Mouse (Mus musculus) limb, embryonic 10.5 days (tissue): Measurements from ENCODE around the gene Vps36. TPM values are rescaled to one million over a fixed set of nuclear protein-coding genes. Genes with fewer than 3 reads are reported as not detected.

Source experiments
- DNase-seq: peaks from one replicate; pipeline ENCODE4 v3.0.0-alpha.2; 2017; ENCODE audit warnings: low spot score
- H3K27ac ChIP-seq: fragments of 300-500 bp; sonication (generic); 2 replicates; pipeline ENCODE4 v1.5.1; 2016; ENCODE audit warnings: mild to moderate bottlenecking
- H3K27me3 ChIP-seq: fragments of 300-500 bp; sonication (generic); 2 replicates; pipeline ENCODE4 v1.6.1; 2016; ENCODE audit warnings: low read depth, mild to moderate bottlenecking; ENCODE audit not compliant: poor library complexity, severe bottlenecking
- H3K36me3 ChIP-seq: fragments of 300-500 bp; sonication (generic); 2 replicates; pipeline ENCODE4 v1.6.1; 2016; ENCODE audit warnings: mild to moderate bottlenecking, moderate library complexity
- H3K4me1 ChIP-seq: fragments of 300-500 bp; sonication (generic); 2 replicates; pipeline ENCODE4 v1.6.1; 2016
- H3K4me3 ChIP-seq: fragments of 300-500 bp; sonication (generic); 2 replicates; pipeline ENCODE4 v1.5.1; 2016; ENCODE audit warnings: mild to moderate bottlenecking, moderate library complexity
- H3K9me3 ChIP-seq: fragments of 300-500 bp; sonication (generic); replicated peaks from 2 replicates; pipeline ENCODE4 v1.6.1; 2016; ENCODE audit warnings: mild to moderate bottlenecking
- WGBS: fragments of 180-500 bp; shearing (Covaris S2); methylation state at CpG from one replicate; pipeline ENCODE4 v1.1.7; 2016; 5-methylcytosine and 5-hydroxymethylcytosine counted together
- polyA plus RNA-seq: library from polyadenylated mRNA; unstranded; fragments of >200 nt; fragmentation: Nextera tagmentation; extraction: Ambion mirVana; gene quantifications from 2 replicates; pipeline ENCODE4 v1.2.1, GENCODE M21; 2016

Vps36 gene
- polyA plus RNA-seq = 37.5 and 38.6 TPM in 2 replicates

- under 1% methylated on average over 70 of the region's 73 CpGs for WGBS
- Histone ChIP-seq H3K27me3 (no peaks in the 10 kb centered on the region), H3K9me3 (no peaks in the 10 kb centered on the region)
Measured at GRCm38 (mm10) chr8:22192660-22193431, at the start of gene Vps36. Gene Vps36 (plus strand): TSS chr8:22192809.

GRCm38 (mm10) chr8:22143764-22144491 lies 48.7 kb upstream of the Vps36 start:
- Histone ChIP-seq H3K27me3 (no peaks in the 10 kb centered on the region), H3K9me3 (no peaks in the 10 kb centered on the region), H3K4me3 (no peak overlapping the region), H3K27ac (no peak overlapping the region), H3K36me3 (peaks cover 24% of the 10 kb centered on the region; the same call in 1 of the 2 replicates), H3K4me1 (no peaks in the 10 kb centered on the region)
- 93% methylated on average over 1 of the region's 1 CpGs for WGBS
- DNase-seq = no peak

More at GRCm38 (mm10) chr8:22192660-22193431, at the start of gene Vps36:
- peak; percentile 94 for DNase-seq
- peak within 1 kb of the TSS; percentile 84 for H3K4me3 ChIP-seq
- peak within 1 kb of the TSS; percentile 98 for H3K27ac ChIP-seq
- peaks cover 12% of the 10 kb centered on the region for H3K4me1 ChIP-seq
- H3K36me3 ChIP-seq = 0 out of 2 replicates have a peak, but pooled peaks cover 4% of the 10 kb centered on the region

- H3K36me3 ChIP-seq = peaks cover 20% of the 10 kb centered on the region; the same call in 1 of the 2 replicates
- no peak overlapping the region for H3K4me3 ChIP-seq
- no peaks in the 10 kb centered on the region for H3K9me3 ChIP-seq
- no peaks in the 10 kb centered on the region for H3K4me1 ChIP-seq
- no peaks in the 10 kb centered on the region for H3K27me3 ChIP-seq
- 84% methylated on average over 6 of the region's 6 CpGs for WGBS
- no peak overlapping the region for H3K27ac ChIP-seq
- no peak for DNase-seq
Measured at GRCm38 (mm10) chr8:22145831-22146230, 46.8 kb upstream of the Vps36 start.

DNA sequence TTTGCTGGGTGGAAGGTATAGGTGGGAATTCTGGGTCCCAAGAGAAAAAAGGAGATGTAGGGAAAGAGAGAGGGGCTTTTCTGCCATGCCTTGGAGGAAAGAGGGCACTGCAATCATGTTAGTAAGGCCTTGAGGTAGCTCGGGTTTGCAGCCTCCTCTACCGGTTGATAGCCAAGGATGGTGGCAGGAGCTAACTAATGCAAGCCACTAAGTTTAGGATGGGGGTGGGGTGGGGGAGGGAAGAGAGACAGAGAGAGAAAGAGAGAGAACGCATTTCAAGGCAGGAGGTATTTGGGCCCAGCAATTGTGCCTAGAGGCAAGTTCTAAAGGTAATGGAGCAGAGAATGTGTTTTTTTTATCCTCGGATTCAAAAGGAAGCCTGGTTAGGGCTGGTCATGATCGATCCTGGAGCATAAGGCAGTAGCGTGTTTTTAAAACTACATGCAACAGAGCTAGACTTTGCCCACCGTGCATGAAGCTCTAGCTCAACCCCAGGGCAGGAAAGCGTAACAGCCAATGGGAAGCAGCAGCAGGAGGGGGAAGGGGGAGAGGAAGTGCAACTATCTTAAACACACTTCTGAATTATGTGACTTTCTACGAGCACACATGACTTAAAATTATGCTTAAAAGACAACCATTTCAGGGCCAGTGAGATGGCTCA lies 44.8 kb upstream of the Vps36 start:
- no peaks in the 10 kb centered on the region for H3K27me3 ChIP-seq
- no peak for DNase-seq
- WGBS = 80% methylated on average over 9 of the region's 9 CpGs
- H3K4me1 ChIP-seq = no peaks in the 10 kb centered on the region
- peaks cover 12% of the 10 kb centered on the region; the same call in 1 of the 2 replicates for H3K36me3 ChIP-seq
- no peaks in the 10 kb centered on the region for H3K9me3 ChIP-seq
- H3K4me3 ChIP-seq = no peak overlapping the region
- no peak overlapping the region for H3K27ac ChIP-seq

- Histone ChIP-seq H3K9me3 (no peaks in the 10 kb centered on the region), H3K4me3 (no peak overlapping the region), H3K4me1 (no peaks in the 10 kb centered on the region), H3K27me3 (no peaks in the 10 kb centered on the region), H3K27ac (no peak overlapping the region), H3K36me3 (peaks cover 12% of the 10 kb centered on the region; the same call in 1 of the 2 replicates)
- no peak for DNase-seq
- WGBS = 90% methylated on average over 7 of the region's 7 CpGs
Measured at GRCm38 (mm10) chr8:22148367-22148740, 44.3 kb upstream of the Vps36 start.

DNA sequence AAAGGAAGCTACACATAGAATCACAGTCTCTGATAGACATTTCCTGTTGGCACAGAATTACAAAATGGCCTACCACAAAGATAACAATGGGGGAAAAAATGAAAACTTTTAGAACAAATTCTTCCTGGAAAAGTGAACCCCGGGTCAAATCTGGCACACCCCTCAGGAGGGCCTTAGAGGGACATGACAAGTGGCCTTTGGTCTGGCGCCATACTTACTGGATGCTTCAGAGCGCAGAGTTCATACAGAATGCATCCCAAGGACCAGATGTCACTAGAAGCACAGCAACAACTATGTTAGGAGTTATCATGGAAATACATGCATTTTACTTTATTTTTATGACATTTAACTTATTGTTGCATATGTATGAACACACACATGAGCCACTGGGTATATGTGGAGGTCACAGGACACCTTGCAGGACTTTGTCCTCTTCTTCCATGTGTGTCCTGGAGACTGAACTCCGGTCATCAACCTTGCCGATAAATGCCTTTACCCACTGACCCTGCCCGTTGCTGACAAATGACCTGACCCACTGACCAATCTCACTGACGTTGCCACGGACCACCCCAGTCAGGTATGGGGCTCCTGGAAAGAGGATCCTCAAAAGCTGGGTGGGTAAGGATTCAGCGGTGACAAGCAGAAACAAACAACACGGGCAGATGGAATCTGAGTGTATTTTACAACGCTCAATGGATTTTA lies 42.8 kb upstream of the Vps36 start:
- Histone ChIP-seq H3K27ac (no peak overlapping the region), H3K27me3 (no peaks in the 10 kb centered on the region)
- WGBS = 92% methylated on average over 11 of the region's 11 CpGs

GRCm38 (mm10) chr8:22150345-22150663 lies 42.3 kb upstream of the Vps36 start:
- WGBS = 95% methylated on average over 3 of the region's 3 CpGs
- Histone ChIP-seq H3K27ac (no peak overlapping the region), H3K27me3 (no peaks in the 10 kb centered on the region), H3K4me1 (no peaks in the 10 kb centered on the region), H3K9me3 (no peaks in the 10 kb centered on the region), H3K4me3 (no peak overlapping the region), H3K36me3 (peaks cover 16% of the 10 kb centered on the region)
- DNase-seq = no peak

More for the DNA sequence above, 42.8 kb upstream of the Vps36 start:
- no peak overlapping the region for H3K4me3 ChIP-seq
- no peak for DNase-seq
- H3K9me3 ChIP-seq = no peaks in the 10 kb centered on the region
- H3K36me3 ChIP-seq = peaks cover 11% of the 10 kb centered on the region; the same call in 1 of the 2 replicates
- H3K4me1 ChIP-seq = no peaks in the 10 kb centered on the region

DNA sequence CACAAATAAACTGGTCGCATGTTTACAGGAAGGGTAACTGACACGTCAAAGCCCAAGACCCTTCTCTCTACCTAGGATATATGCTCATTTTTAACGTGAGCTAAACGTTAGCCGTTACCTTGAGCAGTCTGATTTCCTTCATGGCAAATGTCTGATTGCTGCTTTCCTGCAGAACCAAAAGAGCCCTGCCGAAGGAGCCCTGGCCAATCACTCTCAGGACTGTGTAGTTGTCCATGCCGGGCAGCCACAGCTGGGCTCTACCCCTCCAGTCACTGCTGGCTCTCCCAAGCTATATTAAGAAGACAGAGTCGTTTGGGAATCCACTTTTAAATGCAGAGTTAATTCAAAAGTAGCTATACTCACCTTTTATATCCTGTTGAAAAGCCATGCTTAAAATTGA lies 30.4 kb upstream of the Vps36 start:
- H3K4me1 ChIP-seq = peaks cover 14% of the 10 kb centered on the region
- WGBS = 86% methylated on average over 8 of the region's 8 CpGs
- no peak for DNase-seq

DNA sequence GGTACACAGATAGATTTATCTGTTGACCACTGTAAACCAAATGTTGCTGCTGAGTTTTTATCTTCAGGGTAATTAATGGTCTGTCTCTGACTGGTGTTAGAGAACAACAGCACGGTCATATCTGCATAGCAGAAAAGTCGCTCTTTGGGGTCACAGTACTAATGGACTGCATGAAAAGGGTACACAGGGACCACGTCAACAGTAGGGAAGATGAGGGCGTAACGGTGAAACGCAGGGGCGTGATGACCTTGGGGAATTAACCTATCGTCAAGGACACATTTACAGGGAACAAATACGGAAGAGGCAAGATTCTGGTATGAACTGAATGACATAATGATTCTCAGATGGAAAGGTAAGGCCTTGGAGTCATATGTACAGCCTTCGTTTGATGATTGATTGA lies 28.2 kb upstream of the Vps36 start:
- no peak overlapping the region for H3K4me3 ChIP-seq
- H3K27ac ChIP-seq = no peak overlapping the region
- WGBS = 90% methylated on average over 10 of the region's 10 CpGs
- H3K4me1 ChIP-seq = peaks cover 14% of the 10 kb centered on the region
- no peaks in the 10 kb centered on the region for H3K27me3 ChIP-seq
- DNase-seq = no peak
- H3K9me3 ChIP-seq = no peaks in the 10 kb centered on the region
- peaks cover 31% of the 10 kb centered on the region for H3K36me3 ChIP-seq

More for the DNA sequence above, 30.4 kb upstream of the Vps36 start:
- no peak overlapping the region for H3K27ac ChIP-seq
- no peak overlapping the region for H3K4me3 ChIP-seq
- peaks cover 15% of the 10 kb centered on the region for H3K36me3 ChIP-seq
- H3K27me3 ChIP-seq = no peaks in the 10 kb centered on the region
- no peaks in the 10 kb centered on the region for H3K9me3 ChIP-seq

- Histone ChIP-seq H3K4me1 (peaks cover 14% of the 10 kb centered on the region), H3K4me3 (peak overlapping the region; percentile 65), H3K27ac (peak overlapping the region; percentile 89), H3K36me3 (peaks cover 33% of the 10 kb centered on the region), H3K27me3 (no peaks in the 10 kb centered on the region), H3K9me3 (no peaks in the 10 kb centered on the region)
- 48% methylated on average over 10 of the region's 10 CpGs for WGBS
- DNase-seq = peak; percentile 33
Measured at GRCm38 (mm10) chr8:22165251-22166079, 27.1 kb upstream of the Vps36 start.

DNA sequence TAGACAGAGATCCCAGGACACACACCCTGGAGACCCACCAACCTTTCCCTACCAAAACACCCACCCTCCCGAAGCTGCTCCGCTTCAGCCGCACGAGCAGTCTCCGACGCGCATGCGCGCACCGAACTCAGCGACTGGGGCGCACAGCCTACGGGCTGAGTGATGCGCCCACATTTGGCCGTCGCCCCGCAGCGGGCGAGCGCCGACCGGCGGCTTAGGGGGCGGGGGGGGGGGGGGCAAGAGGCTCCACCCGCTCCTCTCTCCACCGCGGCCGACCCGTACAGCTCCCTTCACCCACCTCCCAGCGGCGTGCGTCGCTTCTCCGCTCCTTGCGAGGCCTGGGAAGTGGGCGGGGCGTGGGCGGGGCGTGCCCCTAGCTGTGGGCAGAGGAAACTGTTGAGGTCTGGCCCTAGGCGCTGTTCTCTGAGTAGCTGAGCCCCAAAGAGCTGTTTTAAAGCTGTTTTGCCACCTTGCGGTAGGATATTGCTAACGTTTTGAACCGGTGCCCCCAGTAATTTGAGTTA lies 26.5 kb upstream of the Vps36 start, which contains the start of gene Nek3:
TSS of gene Nek3 (minus strand) at position 356 of the 524 bp plus-strand sequence.
- H3K9me3 ChIP-seq = no peaks in the 10 kb centered on the region
- 0% methylated on average over 40 of the region's 43 CpGs for WGBS
- peak within 1 kb of the TSS; percentile 89 for H3K27ac ChIP-seq
- DNase-seq = peak; percentile 97
- peaks cover 40% of the 10 kb centered on the region for H3K36me3 ChIP-seq
- H3K4me3 ChIP-seq = peak within 1 kb of the TSS; percentile 65
- peaks cover 14% of the 10 kb centered on the region for H3K4me1 ChIP-seq
- no peaks in the 10 kb centered on the region for H3K27me3 ChIP-seq
